Mouse (Mus musculus) spleen, postnatal 36 days (tissue): ENCODE measurements around the gene Gpr68.

ENCODE experiments used
- DNase-seq, 2 experiments: peaks; one replicate each; pipeline ENCODE4 v3.0.0; 2022; ENCODE audit warnings: low spot score in 2 of 2, mixed read lengths in 1 of 2

Gene Gpr68

GRCm38 (mm10) chr12:100907598-100908297, at the start of gene Gpr68:
Gene Gpr68 (minus strand): TSS chr12:100908198.
- DNase-seq: no peak

GRCm38 (mm10) chr12:100957257-100957656, 49.3 kb upstream of the Gpr68 start:
- no peak for DNase-seq

GRCm38 (mm10) chr12:100956825-100957224, 48.8 kb upstream of the Gpr68 start:
- no peak for DNase-seq

- DNase-seq: peak; percentile 54 to 74
Measured at GRCm38 (mm10) chr12:100956028-100956427, 48.0 kb upstream of the Gpr68 start.

GRCm38 (mm10) chr12:100953926-100954325, 45.9 kb upstream of the Gpr68 start:
- DNase-seq: peak in 1 of 2 experiments; percentile 42

GRCm38 (mm10) chr12:100952193-100952931, 44.4 kb upstream of the Gpr68 start:
- peak; percentile 72 to 78 for DNase-seq

- no peak for DNase-seq
Measured at GRCm38 (mm10) chr12:100949146-100949545, 41.1 kb upstream of the Gpr68 start.

GRCm38 (mm10) chr12:100948021-100948420, 40.0 kb upstream of the Gpr68 start:
- no peak for DNase-seq

- no peak for DNase-seq
Measured at GRCm38 (mm10) chr12:100945948-100946347, 38.0 kb upstream of the Gpr68 start.

- no peak for DNase-seq
Measured at GRCm38 (mm10) chr12:100945501-100945900, 37.5 kb upstream of the Gpr68 start.

GRCm38 (mm10) chr12:100944921-100945336, 36.9 kb upstream of the Gpr68 start:
- no peak for DNase-seq

- no peak for DNase-seq
Measured at GRCm38 (mm10) chr12:100943146-100943545, 35.1 kb upstream of the Gpr68 start.

- no peak for DNase-seq
Measured at GRCm38 (mm10) chr12:100941361-100941760, 33.4 kb upstream of the Gpr68 start.

GRCm38 (mm10) chr12:100937441-100938360, 29.7 kb upstream of the Gpr68 start:
- DNase-seq: no peak

- no peak for DNase-seq
Measured at GRCm38 (mm10) chr12:100936737-100937136, 28.7 kb upstream of the Gpr68 start.

GRCm38 (mm10) chr12:100936116-100936515, 28.1 kb upstream of the Gpr68 start:
- peak; percentile 57 to 75 for DNase-seq

GRCm38 (mm10) chr12:100934796-100935195, 26.8 kb upstream of the Gpr68 start:
- DNase-seq: no peak

GRCm38 (mm10) chr12:100931653-100932052, 23.7 kb upstream of the Gpr68 start:
- no peak for DNase-seq

GRCm38 (mm10) chr12:100928286-100928685, 20.3 kb upstream of the Gpr68 start:
- peak; percentile 36 to 42 for DNase-seq

- DNase-seq: peak; percentile 45 to 66
Measured at GRCm38 (mm10) chr12:100925644-100926619, 17.9 kb upstream of the Gpr68 start.
